Comparison of ENCODE assay signal across 20 mouse cellular contexts in the genomic region with DNA sequence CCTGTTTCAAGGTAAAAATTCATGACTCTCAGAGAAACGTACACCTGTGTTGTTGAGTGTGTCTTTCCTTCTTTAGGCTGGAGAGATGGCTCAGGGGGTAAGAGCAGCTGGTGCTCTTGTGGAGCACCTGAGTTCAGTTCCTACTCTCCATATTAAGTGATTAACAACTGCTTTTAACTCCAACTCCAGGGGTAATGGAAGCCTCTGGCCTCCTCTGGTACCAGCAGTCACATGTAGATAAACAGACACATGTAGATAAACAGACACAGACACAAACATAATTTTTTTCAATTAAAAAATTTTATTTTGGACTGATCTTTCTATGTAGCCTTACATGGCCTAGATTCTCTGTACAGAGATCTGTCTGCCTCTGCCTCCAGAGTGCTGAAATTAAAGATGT. TPM values are rescaled to one million over a fixed set of nuclear protein-coding genes. Genes with fewer than 3 reads are reported as not detected.
DNase-seq lines count a peak whose midpoint lies in the region; ATAC-seq and TF ChIP-seq lines count a peak whose summit lies in the region.
"Had no signal": no experiment of that assay in that cellular context is flagged by ENCODE, and none has a peak within 500 bp of the region (broad histone marks: within the 10 kb centered on the region; RNA-seq: fewer than 3 reads in every experiment).

No protein-coding gene starts in this region.

- no peak for DNase-seq in liver, embryonic 13.5 days
- no peak for DNase-seq in MEL (ENCODE audit: low read depth, low spot score)
- no peak for DNase-seq in cerebellum, adult 11 months
- no peak for DNase-seq in adrenal gland, adult 2 months
- DNase-seq: adrenal gland, postnatal 10 days; adrenal gland, postnatal 25 days; cerebellum, adult 11-12 months; cerebellum, adult 2 months; cerebellum, adult 9-10 months; cerebellum, postnatal 10 days; cerebellum, postnatal 25 days; forebrain, postnatal 0 days had no signal

- no peak for TF ChIP-seq RAD21 in MEL (IDR thresholded peaks at IDR 0.05; ENCODE audit: low read depth, low read length)

- no peak overlapping the region for H3K4me2 ChIP-seq in liver, embryonic 13.5 days
- no peak overlapping the region for H3K4me2 ChIP-seq in liver, embryonic 12.5 days
- H3K4me2 ChIP-seq: embryonic facial prominence, embryonic 12.5 days; forebrain, embryonic 13.5 days; forebrain, embryonic 15.5 days had no signal

- no peaks in the 10 kb centered on the region for H3K9me3 ChIP-seq in liver, embryonic 13.5 days (replicated peaks)
- no peaks in the 10 kb centered on the region for H3K9me3 ChIP-seq in liver, embryonic 12.5 days (replicated peaks)
- no peaks in the 10 kb centered on the region for H3K9me3 ChIP-seq in MEL (replicated peaks; ENCODE audit: insufficient read depth, low read length)
- H3K9me3 ChIP-seq: embryonic facial prominence, embryonic 10.5 days; embryonic facial prominence, embryonic 12.5 days; forebrain, embryonic 13.5 days; forebrain, embryonic 15.5 days had no signal

- H3K27ac ChIP-seq in liver, embryonic 13.5 days = peak overlapping the region; percentile 16; the same call in 1 of the 2 replicates
- H3K27ac ChIP-seq in liver, embryonic 12.5 days = no peak overlapping the region
- H3K27ac ChIP-seq in MEL (ENCODE audit: control insufficient read depth, low read depth, low read length) = no peak overlapping the region
- H3K27ac ChIP-seq: embryonic facial prominence, embryonic 10.5 days; embryonic facial prominence, embryonic 12.5 days; forebrain, embryonic 13.5 days; forebrain, embryonic 15.5 days had no signal

- no peak for TF ChIP-seq CTCF in MEL (IDR thresholded peaks at IDR 0.05 in 2 of 3, conservative IDR thresholded peaks at IDR 0.05 in 1 of 3; ENCODE audit: control insufficient read depth in 1 of 3, insufficient read depth in 1 of 3, low read depth in 2 of 3, low read length in 3 of 3, poor library complexity in 1 of 3, severe bottlenecking in 1 of 3)

- H3K4me1 ChIP-seq in liver, embryonic 13.5 days (replicated peaks) = peaks cover 60% of the 10 kb centered on the region
- H3K4me1 ChIP-seq in liver, embryonic 12.5 days = peaks cover 54% of the 10 kb centered on the region
- H3K4me1 ChIP-seq in MEL (ENCODE audit: control insufficient read depth in 1 of 2, insufficient read depth in 2 of 2, low read length in 2 of 2) = peaks cover 2 to 13% of the 10 kb centered on the region in 2 experiments
- H3K4me1 ChIP-seq: embryonic facial prominence, embryonic 12.5 days; forebrain, embryonic 13.5 days; forebrain, embryonic 15.5 days had no signal

- 0 out of 2 replicates have a peak, but pooled peaks have one; percentile 25 for ATAC-seq in liver, embryonic 13.5 days (ENCODE audit: low read depth)
- ATAC-seq in liver, embryonic 12.5 days = no peak
- peak; percentile 44 for ATAC-seq in megakaryocyte progenitor cell, adult 5-6 weeks (replicated peaks; ENCODE audit: poor library complexity)
- ATAC-seq: activated CD4-positive, CD25-positive, alpha-beta regulatory T cell, adult 4 months; forebrain, embryonic 13.5 days; forebrain, embryonic 15.5 days; forebrain, postnatal 0 days; Patski had no signal

- no peaks in the 10 kb centered on the region for H3K79me2 ChIP-seq in MEL (ENCODE audit: control insufficient read depth, insufficient read depth, low read length, poor library complexity)

- TF ChIP-seq POLR2A in MEL (IDR thresholded peaks at IDR 0.05; ENCODE audit: control insufficient read depth in 1 of 2, insufficient read depth in 1 of 2, low read depth in 1 of 2, low read length in 2 of 2, poor library complexity in 1 of 2) = no peak

- 85% methylated on average over 1 of the region's 1 CpGs for WGBS in liver, embryonic 13.5 days (ENCODE audit: insufficient replicate concordance)
- 50% methylated on average over 1 of the region's 1 CpGs for WGBS in liver, embryonic 12.5 days (ENCODE audit: insufficient replicate concordance)

- no peak overlapping the region for H3K4me3 ChIP-seq in liver, embryonic 13.5 days (replicated peaks)
- H3K4me3 ChIP-seq in liver, embryonic 12.5 days = no peak overlapping the region
- H3K4me3 ChIP-seq in MEL (ENCODE audit: control insufficient read depth in 1 of 2, insufficient read depth in 1 of 2, low read depth in 2 of 2, low read length in 2 of 2) = no peak overlapping the region
- H3K4me3 ChIP-seq: embryonic facial prominence, embryonic 10.5 days; embryonic facial prominence, embryonic 12.5 days; forebrain, embryonic 13.5 days; forebrain, embryonic 15.5 days had no signal

- no peak for TF ChIP-seq EP300 in MEL (IDR thresholded peaks at IDR 0.05; ENCODE audit: low read depth in 1 of 2, low read length in 2 of 2)

- no peaks in the 10 kb centered on the region for H3K27me3 ChIP-seq in liver, embryonic 13.5 days
- no peaks in the 10 kb centered on the region for H3K27me3 ChIP-seq in liver, embryonic 12.5 days (replicated peaks)
- H3K27me3 ChIP-seq in MEL (ENCODE audit: control insufficient read depth in 1 of 2, insufficient read depth in 2 of 2, low read length in 2 of 2) = no peaks in the 10 kb centered on the region
- H3K27me3 ChIP-seq: embryonic facial prominence, embryonic 12.5 days; forebrain, embryonic 13.5 days; forebrain, embryonic 15.5 days; Patski had no signal

- H3K36me3 ChIP-seq in liver, embryonic 13.5 days = no peaks in the 10 kb centered on the region
- no peaks in the 10 kb centered on the region for H3K36me3 ChIP-seq in liver, embryonic 12.5 days
- H3K36me3 ChIP-seq in MEL (ENCODE audit: control insufficient read depth in 1 of 2, insufficient read depth in 2 of 2, low read length in 2 of 2) = peaks cover 0 to 24% of the 10 kb centered on the region in 2 experiments; a peak in 2 of 4 replicates
- H3K36me3 ChIP-seq: embryonic facial prominence, embryonic 12.5 days; forebrain, embryonic 15.5 days had no signal

- H3K9ac ChIP-seq in liver, embryonic 13.5 days = no peak overlapping the region
- no peak overlapping the region for H3K9ac ChIP-seq in liver, embryonic 12.5 days
- H3K9ac ChIP-seq in MEL (ENCODE audit: control insufficient read depth, low read depth, low read length, poor library complexity, severe bottlenecking) = no peak overlapping the region
- H3K9ac ChIP-seq: embryonic facial prominence, embryonic 12.5 days; forebrain, embryonic 13.5 days; forebrain, embryonic 15.5 days; forebrain, postnatal 0 days had no signal

TF ChIP-seq in MEL, 35 proteins besides CTCF, POLR2A, EP300 and RAD21:
- TF ChIP-seq TBP (IDR thresholded peaks at IDR 0.05; ENCODE audit: low read depth, low read length) (0 out of 2 replicates have a peak, but pooled peaks have one; percentile 40), MAX (IDR thresholded peaks at IDR 0.05; ENCODE audit: low read length) (no peak)

RNA-seq across cellular contexts. Expression of a gene that starts 13.4 kb away (rescaled TPM):
- polyA plus RNA-seq in liver, embryonic 13.5 days (2015; fragmentation: Nextera tagmentation; extraction: Ambion mirVana) = 29.6 and 48.1 TPM in 2 replicates
- 53.6 and 57.9 TPM in 2 replicates for polyA plus RNA-seq in liver, embryonic 12.5 days (2016; fragmentation: Nextera tagmentation; extraction: Ambion mirVana)
- 94.3 and 116 TPM in 2 replicates for total RNA-seq in MEL (2012; rRNA removed)
- 100 to 1,000 TPM; 133 to 134 TPM for polyA plus RNA-seq in MEL (2012; ENCODE audit: insufficient read depth in 1 of 2, insufficient read length in 2 of 2, low read depth in 1 of 2, low replicate concordance in 2 of 2, missing spikeins in 1 of 2)
- total RNA-seq in megakaryocyte progenitor cell, adult 5-6 weeks (2015) = 100 and 112 TPM in 2 replicates
- 189 and 250 TPM in 2 replicates for total RNA-seq in megakaryocyte progenitor cell, adult 5-6 weeks (2017)
- 100 to 1,000 TPM; 193 to 259 TPM for total RNA-seq in adrenal gland, adult 2 months (2021)
- 5.1 and 5.2 TPM in 2 replicates for polyA plus RNA-seq in adrenal gland, adult 2 months (2012; rRNA removed)

RNA-seq across cellular contexts. Expression of a gene that starts 14.1 kb away (rescaled TPM):
- 8.1 and 8.6 TPM in 2 replicates for polyA plus RNA-seq in liver, embryonic 13.5 days (2015; fragmentation: Nextera tagmentation; extraction: Ambion mirVana)
- 8.5 and 9.8 TPM in 2 replicates for polyA plus RNA-seq in liver, embryonic 12.5 days (2016; fragmentation: Nextera tagmentation; extraction: Ambion mirVana)
- 1.4 and 2.5 TPM in 2 replicates for total RNA-seq in MEL (2012; rRNA removed)
- polyA plus RNA-seq in MEL (2012; ENCODE audit: insufficient read depth in 1 of 2, insufficient read length in 2 of 2, low read depth in 1 of 2, low replicate concordance in 2 of 2, missing spikeins in 1 of 2) = 1 to 10 TPM in 1 of 2 experiments, not detected in 1; 2.9 TPM
- total RNA-seq in megakaryocyte progenitor cell, adult 5-6 weeks (2015) = 4.8 and 9.0 TPM in 2 replicates
- total RNA-seq in megakaryocyte progenitor cell, adult 5-6 weeks (2017) = 0.84 and 2.0 TPM in 2 replicates
- total RNA-seq in adrenal gland, adult 2 months (2021) = 10 to 100 TPM; 13.9 to 16.7 TPM
- 7.6 and 8.9 TPM in 2 replicates for polyA plus RNA-seq in adrenal gland, adult 2 months (2012; rRNA removed)
